Mouse (Mus musculus) neural tube, embryonic 13.5 days (tissue): ENCODE measurements around the gene Celf2. TPM values are rescaled to one million over a fixed set of nuclear protein-coding genes. Genes with fewer than 3 reads are reported as not detected.

Experiments used
- ATAC-seq: fragments of 200-750 bp; cut with Nextera tagmentation; 2 replicates; pipeline ENCODE4 v1.8.0; 2017; ENCODE audit warnings: low read depth, mild to moderate bottlenecking, moderate TSS enrichment, moderate library complexity
- H3K27ac ChIP-seq: fragments of 300-500 bp; sonication (generic); replicated peaks from 2 replicates; pipeline ENCODE4 v1.5.1; 2015; ENCODE audit warnings: moderate library complexity, mild to moderate bottlenecking, inconsistent platforms
- H3K27me3 ChIP-seq: fragments of 300-500 bp; sonication (generic); 2 replicates; pipeline ENCODE4 v1.6.1; 2015; ENCODE audit warnings: mild to moderate bottlenecking, inconsistent platforms
- H3K36me3 ChIP-seq: fragments of 300-500 bp; sonication (generic); 2 replicates; pipeline ENCODE4 v1.6.1; 2015; ENCODE audit warnings: mild to moderate bottlenecking, inconsistent platforms
- H3K4me1 ChIP-seq: fragments of 300-500 bp; sonication (generic); replicated peaks from 2 replicates; pipeline ENCODE4 v1.6.1; 2015; ENCODE audit warnings: inconsistent platforms
- H3K4me2 ChIP-seq: fragments of 300-500 bp; sonication (generic); 2 replicates; pipeline ENCODE4 v1.6.1; 2015; ENCODE audit warnings: inconsistent platforms, mild to moderate bottlenecking, moderate library complexity
- H3K4me3 ChIP-seq: fragments of 300-500 bp; sonication (generic); 2 replicates; pipeline ENCODE4 v1.5.1; 2015; ENCODE audit warnings: mild to moderate bottlenecking, inconsistent platforms
- H3K9ac ChIP-seq: fragments of 300-500 bp; sonication (generic); 2 replicates; pipeline ENCODE4 v1.6.1; 2015; ENCODE audit warnings: moderate library complexity, mild to moderate bottlenecking, inconsistent platforms
- H3K9me3 ChIP-seq: fragments of 300-500 bp; sonication (generic); 2 replicates; pipeline ENCODE4 v1.6.1; 2016; ENCODE audit warnings: inconsistent platforms
- WGBS: fragments of 180-500 bp; shearing (Covaris S2); methylation state at CpG from one replicate; pipeline ENCODE4 v1.1.7; 2015; 5-methylcytosine and 5-hydroxymethylcytosine counted together
- polyA plus RNA-seq: library from polyadenylated mRNA; unstranded; fragments of >200 nt; fragmentation: Nextera tagmentation; extraction: Ambion mirVana; gene quantifications from 2 replicates; pipeline ENCODE4 v1.2.1, GENCODE M21; 2015

The Celf2 gene
- polyA plus RNA-seq, 1 experiment from 2014 or later: 111 TPM

DNA sequence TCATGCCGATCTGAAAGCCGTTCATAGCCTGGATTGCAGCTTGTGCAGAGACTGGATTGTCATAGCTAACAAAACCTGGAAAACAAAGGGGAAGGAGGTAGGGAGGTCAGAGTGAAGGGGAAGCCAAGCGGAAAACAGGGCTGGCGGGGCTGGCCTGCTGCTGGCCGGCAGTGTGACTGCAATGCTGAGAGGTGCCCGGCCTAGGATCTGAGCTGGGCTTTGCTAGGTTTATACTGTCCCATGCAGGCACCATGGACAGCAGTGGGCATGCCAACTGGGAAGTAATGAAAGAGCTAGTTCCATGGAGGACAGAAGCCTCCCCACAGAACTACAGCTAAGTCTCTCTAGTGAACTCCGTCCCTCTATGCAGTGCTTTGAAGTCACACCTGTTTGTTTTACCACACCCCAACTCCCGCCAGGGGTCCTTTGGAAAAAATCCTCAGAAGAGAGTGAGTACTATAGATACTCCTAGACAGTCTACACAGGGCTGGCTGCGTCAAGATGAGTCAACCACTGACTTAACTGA, 962.2 kb downstream of the Celf2 start:
- 22% methylated on average over 9 of the region's 9 CpGs for WGBS
- Histone ChIP-seq H3K4me1 (peaks cover 23% of the 10 kb centered on the region), H3K27me3 (no peaks in the 10 kb centered on the region), H3K4me3 (no peak overlapping the region), H3K9me3 (no peaks in the 10 kb centered on the region), H3K4me2 (no peak overlapping the region), H3K36me3 (peaks cover 28% of the 10 kb centered on the region), H3K27ac (peak overlapping the region; percentile 70), H3K9ac (peak overlapping the region; percentile 17; the same call in 1 of the 2 replicates)
- ATAC-seq: peak; percentile 82

DNA sequence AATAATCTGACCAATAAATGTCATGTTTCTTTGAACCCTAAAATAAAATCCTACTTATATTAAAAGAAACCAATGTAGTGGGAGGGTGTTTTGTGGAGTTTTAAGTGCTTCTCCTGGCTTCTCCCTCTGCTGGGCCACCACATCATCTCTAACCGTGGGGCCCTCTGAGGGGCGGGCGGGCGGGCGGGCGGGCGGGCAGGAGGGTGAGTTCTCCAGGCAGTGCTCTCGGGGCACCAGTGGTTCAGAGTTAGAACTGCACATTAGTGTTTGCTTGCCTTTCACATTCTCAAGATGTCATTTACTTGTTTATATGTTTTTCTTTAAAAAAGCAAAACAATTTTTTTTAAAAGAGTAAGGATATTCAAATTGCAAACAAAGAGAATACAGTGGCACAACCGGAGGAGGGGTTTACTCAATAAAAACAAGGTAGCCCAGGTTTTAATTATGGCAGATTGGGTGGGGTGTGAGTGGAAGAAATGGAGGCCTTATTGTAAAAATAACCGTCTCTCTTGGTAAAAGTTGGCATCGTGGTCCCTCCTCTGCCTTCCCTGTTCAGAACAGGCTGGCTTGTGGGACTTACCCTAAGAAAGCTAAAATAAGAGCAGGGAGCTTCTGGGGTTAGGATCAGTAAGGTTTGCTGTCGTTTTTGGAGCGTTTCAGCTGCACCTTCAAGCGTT, 962.8 kb downstream of the Celf2 start:
- H3K4me3 ChIP-seq: no peak overlapping the region
- 25% methylated on average over 14 of the region's 14 CpGs for WGBS
- ATAC-seq: peak; percentile 83
- H3K27ac ChIP-seq: peak overlapping the region; percentile 70
- no peaks in the 10 kb centered on the region for H3K27me3 ChIP-seq
- no peak overlapping the region for H3K4me2 ChIP-seq
- peaks cover 23% of the 10 kb centered on the region for H3K4me1 ChIP-seq
- peaks cover 24% of the 10 kb centered on the region for H3K36me3 ChIP-seq
- H3K9me3 ChIP-seq: no peaks in the 10 kb centered on the region
- peak overlapping the region; percentile 17; the same call in 1 of the 2 replicates for H3K9ac ChIP-seq

DNA sequence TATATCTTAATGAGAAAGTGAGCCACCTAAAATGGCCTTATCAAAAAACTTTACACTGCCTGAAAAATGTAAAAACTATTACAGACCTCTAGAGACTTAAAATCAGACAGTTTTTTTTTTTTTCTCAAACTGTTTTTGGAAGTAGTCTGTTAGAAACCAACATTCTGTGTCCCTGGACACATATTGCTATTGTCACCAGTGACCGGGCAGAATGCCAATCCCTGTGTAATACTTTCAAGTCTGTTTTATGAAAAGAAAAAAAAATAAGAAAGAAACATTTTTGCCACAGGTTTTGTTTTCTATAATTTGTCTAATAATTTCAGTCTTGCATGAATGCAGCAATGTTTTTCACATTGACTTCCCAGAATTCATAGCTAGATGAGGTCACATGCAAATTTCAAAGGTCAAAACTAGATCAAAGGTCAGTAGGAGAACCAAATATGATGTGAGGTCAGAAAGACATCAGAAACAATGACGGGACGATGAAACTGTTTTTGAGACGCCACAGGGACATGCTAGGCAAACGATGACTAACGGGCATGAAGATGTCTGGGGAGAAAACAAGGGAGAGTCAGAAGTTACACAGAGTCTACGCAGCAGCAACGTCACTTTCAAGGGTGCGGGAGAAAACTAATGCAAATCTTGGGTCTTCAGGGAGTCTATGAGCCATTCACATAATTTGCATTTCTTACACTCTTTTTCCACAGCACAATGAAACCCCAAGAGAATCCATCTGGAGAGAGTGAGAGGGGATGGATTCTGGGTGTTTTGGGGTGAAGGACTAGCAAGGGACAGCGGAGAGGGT, 964.0 kb downstream of the Celf2 start:
- peaks cover 23% of the 10 kb centered on the region for H3K4me1 ChIP-seq
- H3K4me3 ChIP-seq: no peak overlapping the region
- peaks cover 21% of the 10 kb centered on the region for H3K36me3 ChIP-seq
- no peak for ATAC-seq
- no peak overlapping the region for H3K27ac ChIP-seq
- no peak overlapping the region for H3K4me2 ChIP-seq
- H3K9ac ChIP-seq: no peak overlapping the region
- H3K27me3 ChIP-seq: no peaks in the 10 kb centered on the region
- H3K9me3 ChIP-seq: no peaks in the 10 kb centered on the region
- 38% methylated on average over 10 of the region's 10 CpGs for WGBS

DNA sequence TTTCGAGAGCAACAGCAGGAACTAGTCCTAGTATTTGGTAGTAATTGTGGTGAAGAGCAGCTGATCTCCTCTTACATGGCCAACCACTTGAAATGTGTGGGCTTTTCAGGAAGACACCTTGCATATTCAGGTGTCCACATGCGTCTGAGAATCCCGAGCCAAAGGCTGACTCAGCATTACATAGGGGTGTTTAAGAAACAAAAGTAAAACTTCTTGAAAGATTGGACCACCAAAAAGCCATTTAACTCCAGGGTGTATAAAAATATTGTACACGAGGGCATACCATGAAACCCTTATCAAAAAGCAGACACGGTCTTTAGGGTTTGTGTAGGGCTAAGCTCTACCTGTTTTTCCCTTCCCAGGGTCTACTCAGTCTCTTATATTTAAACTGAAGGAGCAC, 965.7 kb downstream of the Celf2 start:
- H3K9me3 ChIP-seq: no peaks in the 10 kb centered on the region
- no peak overlapping the region for H3K27ac ChIP-seq
- no peak for ATAC-seq
- H3K4me2 ChIP-seq: no peak overlapping the region
- WGBS: 90% methylated on average over 5 of the region's 5 CpGs
- H3K4me3 ChIP-seq: no peak overlapping the region
- H3K27me3 ChIP-seq: no peaks in the 10 kb centered on the region
- H3K36me3 ChIP-seq: peaks cover 7% of the 10 kb centered on the region
- peaks cover 23% of the 10 kb centered on the region for H3K4me1 ChIP-seq
- no peak overlapping the region for H3K9ac ChIP-seq

DNA sequence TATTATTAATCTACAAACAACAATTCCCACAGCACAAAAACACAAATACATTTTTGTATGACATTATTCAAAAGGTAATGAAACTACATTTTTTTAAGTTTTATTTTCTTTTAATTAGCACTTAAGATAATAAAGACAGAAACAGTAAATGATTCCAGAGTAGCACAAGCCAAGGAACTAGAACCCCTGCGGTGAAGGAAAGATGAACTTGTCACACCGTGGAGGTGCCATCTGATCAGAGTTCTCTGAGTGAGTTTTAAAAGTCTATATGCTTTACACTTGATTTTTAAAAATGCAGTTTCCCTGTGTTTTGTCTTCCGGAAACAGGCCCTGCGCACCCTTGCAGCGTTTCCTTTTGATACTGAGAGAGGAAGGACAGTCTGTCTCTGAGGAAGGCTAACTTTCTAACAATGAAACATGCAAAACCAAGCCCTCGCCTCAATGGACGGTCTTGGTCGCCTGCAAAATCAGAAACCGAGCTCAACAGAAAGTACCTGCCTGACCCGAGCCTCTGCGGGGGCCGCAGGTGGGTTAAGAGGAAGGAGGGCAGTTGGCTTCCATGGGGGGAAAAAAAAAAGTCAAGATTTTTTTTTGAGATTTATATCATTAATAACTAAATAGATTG, 966.7 kb downstream of the Celf2 start:
- WGBS: 86% methylated on average over 12 of the region's 12 CpGs
- peaks cover 23% of the 10 kb centered on the region for H3K4me1 ChIP-seq
- ATAC-seq: no peak
- no peaks in the 10 kb centered on the region for H3K27me3 ChIP-seq
- H3K9ac ChIP-seq: no peak overlapping the region
- no peak overlapping the region for H3K4me3 ChIP-seq
- no peak overlapping the region for H3K4me2 ChIP-seq
- no peaks in the 10 kb centered on the region for H3K9me3 ChIP-seq
- peaks cover 7% of the 10 kb centered on the region for H3K36me3 ChIP-seq
- no peak overlapping the region for H3K27ac ChIP-seq

DNA sequence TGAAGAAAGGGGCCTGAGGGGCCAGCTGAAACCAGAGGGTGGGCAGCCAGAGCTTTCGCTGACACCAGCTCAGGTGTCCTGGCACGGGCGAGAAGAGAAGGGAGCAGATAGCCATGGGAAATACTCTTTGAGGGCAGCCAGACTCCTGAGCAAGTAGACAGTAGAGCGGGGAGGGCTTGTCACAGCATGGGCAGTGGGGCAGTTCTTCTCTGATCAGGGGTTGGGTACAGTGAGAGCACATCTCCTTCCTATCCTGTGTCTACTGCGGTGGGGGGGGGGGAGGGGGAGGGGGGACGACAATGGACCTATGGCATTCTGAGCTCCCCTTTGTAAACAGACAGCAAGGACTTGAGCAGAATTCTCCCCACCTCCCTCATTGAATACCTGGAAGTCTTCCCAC, 968.5 kb downstream of the Celf2 start:
- WGBS: 88% methylated on average over 6 of the region's 6 CpGs
- Histone ChIP-seq H3K9ac (no peak overlapping the region), H3K4me1 (peaks cover 8% of the 10 kb centered on the region), H3K36me3 (peaks cover 7% of the 10 kb centered on the region), H3K27ac (no peak overlapping the region), H3K9me3 (no peaks in the 10 kb centered on the region), H3K4me3 (no peak overlapping the region), H3K27me3 (no peaks in the 10 kb centered on the region), H3K4me2 (no peak overlapping the region)
- no peak for ATAC-seq

DNA sequence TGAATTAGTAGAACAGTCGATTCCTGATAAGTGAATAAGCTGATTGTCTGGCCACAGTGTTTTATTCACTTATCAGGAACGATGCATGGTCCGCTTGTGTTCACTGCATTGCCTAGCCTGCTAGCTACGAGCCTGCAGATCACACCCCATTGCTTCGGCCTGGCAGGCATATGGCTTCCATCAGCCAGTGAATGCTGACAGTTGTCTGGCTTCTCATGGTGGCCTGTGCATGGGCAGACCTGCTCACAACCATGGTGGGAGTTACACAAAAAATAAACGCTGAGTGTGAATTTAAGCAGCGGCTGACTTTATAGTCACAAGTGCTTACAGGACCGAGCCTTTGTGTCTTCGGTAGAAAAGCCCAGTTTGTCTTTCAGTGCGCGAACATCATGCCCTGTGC, 969.3 kb downstream of the Celf2 start:
- H3K9ac ChIP-seq: no peak overlapping the region
- H3K27me3 ChIP-seq: no peaks in the 10 kb centered on the region
- 0 out of 2 replicates have a peak, but pooled peaks cover under 1% of the 10 kb centered on the region for H3K4me1 ChIP-seq
- no peak overlapping the region for H3K4me3 ChIP-seq
- 83% methylated on average over 11 of the region's 11 CpGs for WGBS
- ATAC-seq: no peak
- no peaks in the 10 kb centered on the region for H3K9me3 ChIP-seq
- H3K4me2 ChIP-seq: no peak overlapping the region
- peaks cover 7% of the 10 kb centered on the region for H3K36me3 ChIP-seq
- H3K27ac ChIP-seq: no peak overlapping the region

DNA sequence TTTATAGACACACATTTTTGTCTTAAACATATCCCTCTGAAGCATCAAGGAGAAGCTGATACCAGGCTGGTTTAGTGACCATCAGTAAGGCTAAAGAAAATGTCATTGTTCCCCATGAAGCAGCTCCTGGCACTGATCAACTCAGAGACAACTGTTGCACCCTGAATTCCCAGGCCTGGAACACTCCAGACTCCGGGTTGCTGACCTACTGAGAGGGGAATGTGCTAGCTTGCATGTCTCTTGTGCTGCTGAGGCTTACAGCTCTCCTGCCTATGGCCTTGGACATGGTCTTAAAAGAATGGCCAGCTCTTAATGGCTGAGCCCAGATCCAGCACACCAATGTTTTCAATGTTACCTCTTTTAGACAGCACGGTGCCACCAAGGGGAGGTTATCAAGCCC, 970.9 kb downstream of the Celf2 start:
- Histone ChIP-seq H3K27me3 (no peaks in the 10 kb centered on the region), H3K36me3 (peaks cover 7% of the 10 kb centered on the region), H3K9ac (no peak overlapping the region), H3K4me2 (no peak overlapping the region), H3K27ac (no peak overlapping the region), H3K4me1 (no peaks in the 10 kb centered on the region), H3K9me3 (no peaks in the 10 kb centered on the region), H3K4me3 (no peak overlapping the region)
- WGBS: 87% methylated on average over 2 of the region's 2 CpGs
- ATAC-seq: no peak

DNA sequence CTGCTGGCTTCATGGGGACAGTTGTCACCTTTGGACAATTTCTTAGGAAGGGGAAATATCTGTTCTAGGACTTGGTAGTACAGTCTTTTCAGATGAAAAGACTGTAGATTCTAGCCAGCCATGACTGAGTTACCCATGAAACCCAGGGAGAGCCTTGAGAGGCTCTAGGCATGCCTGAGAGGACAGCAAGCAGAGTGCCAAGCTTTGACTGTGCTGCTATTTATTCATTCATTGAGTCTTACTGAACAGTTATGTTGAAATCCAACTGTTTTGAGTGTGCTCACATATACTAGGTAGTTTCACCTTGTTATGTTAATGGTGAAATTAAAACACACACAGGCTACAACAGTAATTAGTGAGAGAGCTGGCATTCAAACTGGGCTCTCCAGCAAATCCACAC, 971.3 kb downstream of the Celf2 start:
- Histone ChIP-seq H3K4me3 (no peak overlapping the region), H3K27ac (no peak overlapping the region), H3K4me2 (no peak overlapping the region), H3K9me3 (no peaks in the 10 kb centered on the region), H3K4me1 (no peaks in the 10 kb centered on the region), H3K27me3 (no peaks in the 10 kb centered on the region), H3K36me3 (peaks cover 7% of the 10 kb centered on the region), H3K9ac (no peak overlapping the region)
- ATAC-seq: no peak

DNA sequence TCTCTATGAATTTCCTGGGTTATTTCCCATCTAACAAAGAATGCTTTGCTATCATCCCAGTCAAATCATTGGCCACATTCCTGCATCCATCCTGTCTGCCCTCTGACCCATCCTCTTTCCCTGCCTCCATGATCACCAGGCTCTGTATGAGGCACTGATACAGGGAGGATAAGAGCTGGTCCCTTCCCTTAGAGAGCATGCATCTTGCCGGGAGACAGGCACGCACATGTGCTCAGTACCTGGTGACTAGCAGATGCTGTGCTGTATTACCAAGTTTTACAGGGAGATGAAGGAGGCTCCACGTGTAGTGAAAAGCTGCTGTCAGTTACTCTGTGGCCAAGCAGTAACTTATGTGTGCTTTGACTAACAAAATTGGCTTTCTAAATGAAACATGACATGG, 972.0 kb downstream of the Celf2 start:
- H3K4me1 ChIP-seq: no peaks in the 10 kb centered on the region
- H3K27ac ChIP-seq: no peak overlapping the region
- no peaks in the 10 kb centered on the region for H3K27me3 ChIP-seq
- H3K9me3 ChIP-seq: no peaks in the 10 kb centered on the region
- H3K36me3 ChIP-seq: peaks cover 7% of the 10 kb centered on the region
- no peak overlapping the region for H3K4me2 ChIP-seq
- ATAC-seq: no peak
- 80% methylated on average over 3 of the region's 3 CpGs for WGBS
- no peak overlapping the region for H3K9ac ChIP-seq
- no peak overlapping the region for H3K4me3 ChIP-seq

DNA sequence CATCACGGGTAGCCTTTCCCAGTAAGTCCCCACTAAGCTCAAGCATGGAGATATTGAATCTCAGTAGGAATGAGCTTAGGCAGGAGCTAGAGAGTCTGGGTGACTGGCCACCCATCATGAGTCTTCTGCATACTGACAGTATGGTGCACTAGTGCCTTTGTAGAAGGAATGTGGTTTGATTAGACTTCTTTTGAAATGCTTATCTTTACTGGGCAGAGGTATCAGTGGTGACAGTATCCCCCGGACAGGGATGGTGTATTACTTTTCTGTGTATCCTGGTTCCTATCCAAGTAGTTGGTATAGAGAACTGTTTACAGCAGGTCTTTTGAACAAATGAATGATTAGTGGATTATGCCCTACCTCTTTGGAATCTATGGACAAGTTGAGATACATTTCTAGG, 973.0 kb downstream of the Celf2 start:
- no peak for ATAC-seq
- 85% methylated on average over 2 of the region's 2 CpGs for WGBS
- H3K27ac ChIP-seq: no peak overlapping the region

DNA sequence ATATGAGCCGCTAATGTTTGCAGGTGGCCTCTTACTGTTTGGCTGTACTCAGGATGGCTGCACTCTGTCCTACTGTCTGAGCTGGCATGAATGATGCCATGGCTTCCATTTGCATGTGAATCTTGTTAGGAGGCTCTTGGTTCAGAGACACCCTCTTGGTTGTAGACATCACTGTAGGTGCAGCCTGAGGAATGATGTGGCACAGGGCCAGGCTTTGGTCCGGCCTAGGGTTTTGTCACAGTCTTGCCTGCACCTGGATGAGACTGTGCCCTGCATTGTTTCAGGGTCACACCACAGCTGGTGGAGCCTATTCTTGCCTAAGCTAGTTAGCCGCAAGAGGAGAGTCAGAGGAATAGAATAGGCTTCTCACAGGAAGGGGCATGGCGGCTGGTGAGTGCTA, 977.0 kb downstream of the Celf2 start:
- Histone ChIP-seq H3K4me2 (no peak overlapping the region), H3K9ac (no peak overlapping the region), H3K9me3 (no peaks in the 10 kb centered on the region), H3K27ac (no peak overlapping the region), H3K4me1 (no peaks in the 10 kb centered on the region), H3K36me3 (no peaks in the 10 kb centered on the region), H3K4me3 (no peak overlapping the region), H3K27me3 (no peaks in the 10 kb centered on the region)
- no peak for ATAC-seq
- WGBS: 65% methylated on average over 4 of the region's 4 CpGs

More for the DNA sequence above, 973.0 kb downstream of the Celf2 start:
- H3K4me1 ChIP-seq: no peaks in the 10 kb centered on the region
- H3K9ac ChIP-seq: no peak overlapping the region
- H3K9me3 ChIP-seq: no peaks in the 10 kb centered on the region
- H3K27me3 ChIP-seq: no peaks in the 10 kb centered on the region
- peaks cover 4% of the 10 kb centered on the region for H3K36me3 ChIP-seq
- H3K4me2 ChIP-seq: no peak overlapping the region
- no peak overlapping the region for H3K4me3 ChIP-seq
